Mouse (Mus musculus) brain, embryonic 14.5 days (tissue): ENCODE measurements around the gene Fen1.

Source experiments
- CTCF ChIP-seq: fragments of 200-500 bp; IDR thresholded peaks from 2 replicates; pipeline ENCODE4 v1.5.1; 2012; ENCODE audit warnings: inconsistent platforms, mild to moderate bottlenecking, moderate library complexity, borderline replicate concordance; ENCODE audit not compliant: insufficient read depth, insufficient read length; ENCODE audit errors: extremely low read depth
- POLR2A ChIP-seq: fragments of 200-500 bp; IDR thresholded peaks from 2 replicates; pipeline ENCODE4 v1.6.1; 2012; ENCODE audit warnings: mild to moderate bottlenecking, inconsistent platforms, borderline replicate concordance; ENCODE audit not compliant: poor library complexity, insufficient read depth, insufficient read length, severe bottlenecking; ENCODE audit errors: extremely low read depth

- TF ChIP-seq POLR2A = no peak
- TF ChIP-seq CTCF = peak; percentile 89
These were observed 36.8 kb upstream of the Fen1 start, which contains the start of gene Myrf for GRCm38 (mm10) chr19:10240654-10241305.
